Mouse (Mus musculus) adrenal gland, adult 2 months (tissue): ENCODE measurements at regions not wholly inside any gene's neighbourhood (a gene's known extent, or its start where the extent isn't known, plus 50 kb on each side); places are given as distances from the start of the nearest gene placed in this dataset.

Experiments
- DNase-seq: peaks from one replicate; pipeline ENCODE4 v3.0.0; 2021

DNA sequence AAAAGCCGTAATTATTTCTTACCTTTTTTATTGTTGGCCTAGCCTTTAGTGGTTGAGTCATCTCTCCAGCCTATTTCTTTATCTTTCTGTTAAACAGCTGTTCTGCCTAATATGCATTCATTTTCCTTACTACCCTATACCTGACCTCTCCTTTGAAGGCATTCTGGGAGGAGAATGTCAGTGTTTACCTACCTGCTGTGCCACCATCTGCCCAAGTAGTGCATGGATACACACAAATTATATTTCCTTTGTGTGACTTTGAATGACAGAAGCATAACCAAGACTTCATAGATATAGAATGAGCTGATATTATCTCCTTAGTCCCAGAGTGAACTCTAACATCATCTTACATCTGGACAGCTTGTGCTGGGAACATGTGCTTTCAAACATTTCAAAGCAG, 293.5 kb upstream of the Tom1l1 start:
- DNase-seq, result no peak

DNA sequence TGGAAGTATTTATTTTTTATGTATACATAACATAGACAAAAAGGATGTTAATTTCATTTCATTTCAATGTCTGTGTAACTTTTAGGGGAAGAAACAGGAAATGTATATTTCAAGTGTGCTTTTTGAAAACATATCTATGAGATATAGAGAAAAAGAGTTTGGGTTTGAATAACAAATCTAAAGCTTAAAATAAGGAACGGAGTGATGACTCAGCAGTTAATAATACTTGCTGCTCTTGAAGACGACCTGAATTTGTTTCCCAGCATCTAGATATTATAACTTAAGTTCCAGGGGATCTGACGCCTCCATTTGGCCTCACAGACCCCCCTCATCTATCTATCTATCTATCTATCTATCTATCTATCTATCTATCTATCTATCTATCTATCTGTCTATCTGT, 290.1 kb upstream of the Tom1l1 start:
- no peak for DNase-seq

- no peak for DNase-seq
Measured at GRCm38 (mm10) chr11:90941076-90941475, 252.9 kb upstream of the Tom1l1 start.

DNA sequence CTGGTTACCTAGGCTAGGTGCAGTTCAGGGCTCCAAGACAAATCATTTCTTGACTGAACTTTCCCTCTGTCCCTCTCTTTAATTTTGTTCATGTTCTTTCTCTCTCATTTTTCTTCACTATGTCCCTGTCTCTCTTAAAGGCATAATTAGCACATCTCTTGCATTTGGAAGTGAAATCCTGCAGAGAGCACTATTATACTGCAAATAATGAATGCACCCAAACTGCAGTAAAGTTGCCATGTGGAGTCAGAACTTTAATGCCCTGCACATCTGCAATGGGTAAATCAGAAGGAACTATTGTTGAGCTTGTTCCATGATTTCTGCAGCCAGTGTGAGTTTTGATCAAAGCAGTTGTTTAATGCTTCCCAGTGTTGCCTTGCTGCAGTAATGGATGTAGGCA, 237.6 kb upstream of the Tom1l1 start:
- no peak for DNase-seq

GRCm38 (mm10) chr11:90917782-90918181, 229.6 kb upstream of the Tom1l1 start:
- no peak for DNase-seq

GRCm38 (mm10) chr11:90894236-90894635, 206.1 kb upstream of the Tom1l1 start:
- DNase-seq, result no peak

- no peak for DNase-seq
Measured at GRCm38 (mm10) chr11:90873122-90873521, 185.0 kb upstream of the Tom1l1 start.

GRCm38 (mm10) chr11:90871686-90872085, 183.5 kb upstream of the Tom1l1 start:
- DNase-seq, result no peak

GRCm38 (mm10) chr11:90863981-90864760, 176.0 kb upstream of the Tom1l1 start:
- DNase-seq, result no peak

- DNase-seq, result no peak
Measured at GRCm38 (mm10) chr11:90855731-90856130, 167.6 kb upstream of the Tom1l1 start.

- DNase-seq, result no peak
Measured at GRCm38 (mm10) chr11:90855324-90855723, 167.2 kb upstream of the Tom1l1 start.

DNA sequence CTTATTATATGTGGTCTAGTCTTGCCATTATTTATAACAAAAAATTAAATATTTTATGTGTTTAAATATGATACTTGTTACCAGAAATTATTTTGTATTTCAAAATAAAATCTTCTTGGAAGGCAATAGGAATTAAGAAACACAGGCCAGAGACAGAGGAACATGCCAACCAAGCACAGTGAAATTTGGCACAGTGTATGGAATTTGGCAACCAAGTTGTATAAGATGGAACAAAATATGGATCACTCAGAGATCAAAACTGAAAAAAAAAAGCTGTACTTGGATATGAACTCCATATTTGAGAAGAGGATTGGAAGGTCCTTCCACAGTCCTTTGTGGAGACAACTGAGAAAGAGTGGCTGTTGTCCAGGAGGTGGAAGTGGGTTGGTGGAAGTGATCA, 163.1 kb upstream of the Tom1l1 start:
- DNase-seq, result no peak

DNA sequence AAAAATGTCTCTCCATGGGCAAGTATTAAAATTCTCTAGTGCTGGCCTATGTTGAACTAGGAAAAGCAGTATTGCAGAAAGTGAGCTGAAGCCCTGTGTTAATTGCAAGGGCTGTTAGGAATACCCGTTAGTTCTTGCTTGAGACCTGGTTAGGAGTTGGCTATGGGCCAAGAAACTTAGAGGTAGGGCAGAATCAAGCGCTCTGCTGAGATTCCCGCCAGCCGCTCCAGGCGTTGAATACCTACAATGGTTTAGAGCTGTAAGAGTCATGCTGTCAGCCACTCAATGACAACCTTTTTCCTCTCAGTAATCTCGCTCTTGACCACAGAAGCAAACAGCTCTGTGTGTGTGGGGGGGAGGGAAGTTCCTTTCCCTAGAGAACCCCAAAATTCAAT, 156.8 kb upstream of the Tom1l1 start:
- DNase-seq, result no peak

GRCm38 (mm10) chr11:90844266-90844924, 156.2 kb upstream of the Tom1l1 start:
- DNase-seq, result no peak

- DNase-seq, result peak; percentile 6
Measured at GRCm38 (mm10) chr11:90838161-90838560, 150.0 kb upstream of the Tom1l1 start.

GRCm38 (mm10) chr11:90824761-90825160, 136.6 kb upstream of the Tom1l1 start:
- no peak for DNase-seq

- no peak for DNase-seq
Measured at GRCm38 (mm10) chr11:90816727-90817126, 128.6 kb upstream of the Tom1l1 start.

GRCm38 (mm10) chr11:90814471-90814870, 126.3 kb upstream of the Tom1l1 start:
- no peak for DNase-seq

GRCm38 (mm10) chr11:90812971-90813370, 124.8 kb upstream of the Tom1l1 start:
- no peak for DNase-seq

- no peak for DNase-seq
Measured at GRCm38 (mm10) chr11:90812530-90812929, 124.4 kb upstream of the Tom1l1 start.

DNA sequence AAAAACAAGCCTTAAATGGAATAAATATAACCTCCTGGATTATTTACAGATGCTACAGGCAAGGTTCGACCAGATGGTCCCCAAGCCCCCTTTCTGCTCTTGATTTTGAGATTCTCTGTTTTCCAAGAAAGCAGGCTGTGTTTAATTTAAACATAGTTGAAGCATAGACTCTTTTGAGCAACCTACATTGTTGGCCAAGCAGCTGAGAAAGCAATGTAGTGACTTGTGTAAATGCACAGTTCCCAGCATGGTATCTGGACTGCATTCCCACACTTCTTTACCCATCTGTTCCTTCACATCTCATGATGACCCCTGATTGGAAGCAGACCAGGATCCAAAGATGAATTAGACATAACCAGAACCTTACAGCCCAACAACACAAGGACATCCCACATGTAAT, 120.3 kb upstream of the Tom1l1 start:
- no peak for DNase-seq

- DNase-seq, result no peak
Measured at GRCm38 (mm10) chr11:90807343-90807742, 119.2 kb upstream of the Tom1l1 start.

DNA sequence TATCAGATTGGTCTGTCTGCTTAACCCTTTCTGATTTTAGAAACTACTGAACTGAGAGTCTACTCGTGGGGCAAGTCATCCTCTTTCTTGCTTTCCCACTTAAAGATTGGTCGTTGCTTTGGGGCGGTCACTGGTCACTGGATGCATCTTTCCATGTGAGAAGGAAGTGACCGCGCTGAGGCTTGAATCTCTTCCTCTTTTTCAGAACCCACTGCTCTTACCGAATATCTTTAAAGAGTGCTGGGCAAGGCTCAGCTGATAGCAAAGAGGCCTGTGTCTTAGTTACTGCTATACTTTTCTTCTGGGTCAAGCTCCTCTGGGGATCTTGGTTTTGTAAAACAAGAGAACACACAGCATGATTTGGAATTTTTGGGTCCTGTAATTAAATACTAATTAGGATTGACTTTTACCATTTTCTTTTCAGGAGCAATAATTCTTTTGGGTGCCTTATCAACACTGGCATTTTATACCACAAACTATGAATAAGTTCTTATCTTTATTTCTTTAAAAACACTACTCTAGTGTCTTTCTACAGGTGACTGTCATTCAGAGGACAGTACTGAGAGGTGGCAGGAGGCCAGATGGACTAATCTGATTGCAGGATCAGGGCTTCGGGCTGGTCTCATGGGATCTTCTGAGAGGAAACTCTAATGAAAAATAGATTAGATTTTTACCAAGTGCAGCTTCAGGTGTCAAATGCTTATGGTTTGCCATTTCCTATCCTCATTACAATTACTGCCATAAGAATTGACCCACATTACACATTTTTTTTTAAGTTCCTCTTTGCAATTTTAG, 114.6 kb upstream of the Tom1l1 start:
- DNase-seq, result no peak
